Mouse (Mus musculus) heart, adult 8-10 months (tissue): ENCODE measurements at regions not wholly inside any gene's neighbourhood (a gene's known extent, or its start where the extent isn't known, plus 50 kb on each side); places are given as distances from the start of the nearest gene placed in this dataset.

Experiments used
- DNase-seq: peaks from one replicate; pipeline ENCODE4 v3.0.0; 2022; ENCODE audit warnings: low spot score

- DNase-seq, result no peak
Observed at GRCm38 (mm10) chr4:54282934-54283333, 457.1 kb downstream of the Tmem38b start.

GRCm38 (mm10) chr4:54313804-54314203 is 488.0 kb downstream of the Tmem38b start:
- DNase-seq, result no peak

- DNase-seq, result no peak
Observed at GRCm38 (mm10) chr4:54324851-54325250, 499.0 kb downstream of the Tmem38b start.

DNA sequence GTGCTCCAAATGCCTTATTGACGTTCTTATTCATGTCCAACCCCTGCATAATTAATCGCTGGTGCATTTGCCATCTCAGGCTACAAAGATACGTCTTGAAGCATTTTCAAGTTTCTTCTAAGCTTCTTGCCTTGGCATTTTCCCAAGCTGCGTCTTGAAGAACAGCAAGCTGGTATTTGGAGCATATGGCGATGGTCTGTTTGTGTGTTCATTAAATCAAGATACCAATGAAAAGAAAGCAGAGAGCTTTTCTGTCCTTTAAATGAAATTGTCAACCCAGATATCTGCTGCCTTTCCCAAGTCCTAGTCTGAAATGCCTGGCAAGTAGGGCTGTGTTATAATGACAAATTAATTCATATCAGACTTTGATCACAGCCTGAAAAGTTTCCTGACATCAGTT is 502.4 kb downstream of the Tmem38b start:
- DNase-seq, result no peak

- DNase-seq, result no peak
Observed at GRCm38 (mm10) chr4:54328711-54329427, 503.0 kb downstream of the Tmem38b start.

DNA sequence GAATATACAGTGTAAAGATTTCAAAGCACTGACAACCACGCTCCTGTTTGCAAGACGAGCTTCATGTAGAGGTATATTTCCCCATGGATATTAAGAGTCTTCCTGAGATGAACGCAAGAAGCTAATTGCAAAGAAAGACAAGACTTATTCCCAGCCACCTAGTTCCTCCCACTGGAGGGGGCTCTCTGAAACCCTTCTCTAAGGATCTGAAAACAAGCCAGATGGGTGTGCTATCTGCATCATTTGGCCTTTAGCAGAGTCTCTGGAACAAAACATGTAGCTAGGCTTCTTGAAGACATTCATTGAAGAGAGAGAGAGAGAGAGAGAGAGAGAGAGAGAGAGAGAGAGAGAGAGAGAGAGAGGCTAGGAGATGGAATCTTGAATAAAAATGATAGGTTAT is 504.8 kb downstream of the Tmem38b start:
- no peak for DNase-seq

DNA sequence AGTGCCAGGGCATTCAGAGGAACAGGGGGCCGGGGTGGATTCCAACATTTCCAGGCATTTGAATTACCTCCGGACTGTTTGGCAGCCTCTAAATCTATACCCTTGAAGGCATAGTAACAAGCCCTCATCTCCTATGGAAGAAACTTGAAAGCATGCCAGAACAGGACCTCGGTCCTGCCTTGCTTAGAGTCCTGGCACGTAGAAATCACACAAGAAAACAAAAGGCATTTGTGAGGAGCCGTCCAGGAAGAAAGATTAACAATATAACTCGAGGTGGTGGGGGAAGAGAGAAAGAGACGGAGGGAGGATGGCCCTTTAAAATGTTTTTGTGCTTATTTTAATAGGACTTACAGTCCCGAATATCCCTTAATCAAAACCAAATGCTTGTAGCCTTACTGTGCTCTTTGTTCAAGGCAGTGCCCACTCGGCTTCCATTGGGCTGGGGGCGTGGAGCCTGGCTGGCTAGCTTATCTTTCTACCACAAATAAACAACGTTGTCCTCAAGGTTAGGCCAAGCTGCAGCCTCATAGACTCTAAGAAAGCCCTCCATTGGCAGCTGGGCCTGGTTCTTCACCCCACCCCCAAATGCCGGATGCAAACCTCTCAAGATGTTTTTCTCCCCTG is 505.9 kb downstream of the Tmem38b start:
- DNase-seq, result no peak

- DNase-seq, result no peak
Observed at GRCm38 (mm10) chr4:54332261-54332660, 506.4 kb downstream of the Tmem38b start.

- no peak for DNase-seq
Observed at GRCm38 (mm10) chr4:54338556-54338955, 512.7 kb downstream of the Tmem38b start.

DNA sequence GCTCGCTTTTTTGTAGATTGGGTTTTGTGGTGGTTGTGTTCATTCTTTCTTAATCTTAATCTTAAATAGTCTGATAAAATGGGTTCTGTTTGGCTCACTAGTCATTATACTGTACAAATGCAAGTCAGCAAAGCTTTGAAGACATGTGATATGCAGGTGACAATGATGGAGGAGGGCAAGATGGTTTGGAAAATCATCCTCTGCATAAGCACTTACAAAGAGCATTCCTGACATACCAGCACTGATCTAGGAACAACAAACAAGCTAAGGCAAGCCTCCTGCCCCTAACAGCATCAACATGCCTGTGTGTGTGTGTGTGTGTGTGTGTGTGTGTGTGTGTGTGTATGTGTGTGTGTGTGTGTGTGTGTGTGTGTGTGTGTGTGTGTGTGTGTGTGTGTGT is 514.3 kb downstream of the Tmem38b start:
- DNase-seq, result no peak

- no peak for DNase-seq
Observed at GRCm38 (mm10) chr4:54353657-54354390, 528.0 kb downstream of the Tmem38b start.

DNA sequence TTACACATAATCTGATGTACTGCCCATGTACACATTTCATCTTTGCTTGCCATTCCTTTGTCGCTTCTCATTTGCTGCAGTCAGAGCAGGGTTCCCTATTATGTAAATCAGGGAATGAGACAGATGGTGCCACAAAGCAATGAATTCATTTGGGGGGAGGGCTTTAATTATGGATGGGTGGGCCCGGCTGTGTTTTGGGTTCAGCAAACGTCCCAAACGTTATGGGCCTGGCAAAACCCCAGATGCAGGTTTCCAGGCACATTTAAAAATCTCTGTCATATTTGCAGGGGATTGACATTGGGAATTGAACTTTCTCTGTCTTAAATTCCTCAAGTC is 528.5 kb downstream of the Tmem38b start:
- DNase-seq, result no peak

DNA sequence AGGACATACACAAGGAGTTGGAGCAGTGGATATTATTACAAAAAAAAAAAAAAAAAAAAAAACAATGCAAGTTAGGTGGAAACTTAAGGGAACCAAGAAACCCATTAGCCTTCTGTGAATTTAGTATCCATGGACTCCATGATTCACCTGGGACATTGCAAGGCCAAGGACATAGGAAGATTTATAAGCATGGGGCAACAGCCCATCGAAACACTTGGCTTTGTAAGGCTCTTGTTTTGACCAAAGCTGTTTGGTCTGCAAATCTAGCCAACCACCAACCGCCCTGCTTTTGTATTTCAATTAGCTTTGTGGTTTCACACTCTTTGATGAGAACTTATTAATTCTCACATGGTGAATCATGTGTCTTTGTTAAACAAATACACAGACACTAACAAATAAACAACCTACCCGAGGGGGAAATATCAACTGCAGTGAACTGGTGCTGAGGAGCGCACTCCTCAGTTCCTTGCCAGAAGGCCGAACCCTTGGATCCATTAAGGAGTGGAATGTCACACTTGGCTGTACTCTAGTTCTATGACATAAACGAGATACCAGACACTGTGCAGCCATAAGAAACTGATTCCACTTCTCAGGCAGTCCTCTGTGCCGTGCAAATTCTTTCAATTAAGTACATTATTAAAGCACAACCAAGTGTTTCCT is 529.7 kb downstream of the Tmem38b start:
- no peak for DNase-seq

DNA sequence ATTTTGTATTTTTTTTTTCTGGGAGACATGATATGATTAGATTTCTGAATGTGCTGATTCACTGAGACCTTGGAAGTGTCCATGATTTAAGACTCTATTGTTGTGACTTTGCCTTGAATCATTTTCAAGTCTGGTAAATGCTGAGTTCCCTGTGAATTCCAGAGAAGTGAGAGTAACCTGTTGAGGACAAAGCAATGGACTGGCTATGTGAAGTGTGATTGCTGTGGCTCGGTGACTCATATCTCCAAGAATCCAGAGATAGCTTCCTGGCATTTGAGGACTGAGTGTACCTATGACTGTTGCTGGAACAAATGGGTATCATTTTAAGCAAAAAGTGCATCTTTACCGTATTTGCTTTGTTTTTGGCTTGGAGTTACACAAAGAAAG is 530.2 kb downstream of the Tmem38b start:
- no peak for DNase-seq

GRCm38 (mm10) chr4:54370909-54371308 is 545.1 kb downstream of the Tmem38b start:
- no peak for DNase-seq

DNA sequence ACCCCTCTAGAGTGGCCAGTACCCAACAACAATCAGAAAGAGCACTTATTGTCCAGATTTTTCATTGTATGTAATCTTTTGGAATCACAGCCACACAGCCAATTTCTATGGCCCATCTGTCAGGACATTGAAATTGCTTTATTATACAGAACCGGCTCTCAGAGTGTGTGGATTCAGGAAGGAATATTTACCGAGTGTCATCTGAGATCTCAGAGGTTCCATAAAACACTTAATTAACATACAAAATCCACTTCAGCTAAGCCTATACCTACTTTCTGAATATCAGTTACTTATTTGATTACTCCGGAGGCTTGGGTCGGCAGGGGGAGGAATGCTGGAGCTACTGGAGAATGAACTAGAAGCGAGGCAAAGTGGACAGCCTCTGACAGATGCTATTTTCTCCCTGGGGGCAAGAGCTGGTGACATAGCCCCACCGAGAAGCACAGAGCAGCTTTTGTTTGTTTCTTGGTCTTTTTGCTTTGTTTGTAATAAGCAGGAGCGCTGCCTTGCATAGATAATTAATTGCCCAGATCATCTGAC is 545.6 kb downstream of the Tmem38b start:
- DNase-seq, result no peak

DNA sequence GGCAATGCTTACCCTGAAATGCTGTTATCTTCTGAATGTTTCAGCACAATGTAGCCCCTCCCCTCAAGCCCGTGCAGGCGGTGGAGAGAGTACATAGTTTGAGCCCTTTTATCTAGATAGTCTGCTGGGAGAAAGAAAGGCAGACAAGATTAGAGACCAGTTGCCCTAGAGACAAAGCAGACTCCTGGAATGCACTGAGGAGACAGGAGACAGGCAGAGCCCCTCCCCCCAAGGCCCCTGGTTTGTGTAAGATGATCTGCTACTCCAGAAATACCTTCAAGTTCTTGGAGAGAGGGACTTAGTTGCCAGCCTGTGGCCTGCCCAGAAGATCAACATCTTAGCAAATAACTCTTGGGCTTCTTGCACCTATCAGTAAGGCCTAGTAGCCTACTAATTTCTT is 547.8 kb downstream of the Tmem38b start:
- no peak for DNase-seq

DNA sequence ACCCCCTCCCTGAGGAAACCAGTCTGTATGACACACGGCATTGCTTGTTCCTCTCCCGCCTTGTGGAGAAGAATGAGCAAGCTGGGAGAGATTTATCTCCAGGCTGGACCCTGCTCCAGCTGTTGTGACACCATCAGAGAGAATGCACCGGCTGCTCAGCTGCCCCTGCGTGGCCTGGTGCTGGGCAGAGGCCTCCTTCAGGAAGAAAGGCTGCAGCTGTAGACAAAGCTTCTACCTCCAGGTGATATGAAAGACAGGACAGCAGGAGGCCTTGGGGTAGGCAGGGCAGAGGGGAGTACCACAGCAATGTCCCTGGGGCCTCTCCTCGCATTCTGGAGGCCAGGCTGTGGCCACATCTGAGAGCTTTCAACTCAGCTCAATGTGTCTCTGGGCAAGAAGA is 548.6 kb downstream of the Tmem38b start:
- DNase-seq, result no peak

DNA sequence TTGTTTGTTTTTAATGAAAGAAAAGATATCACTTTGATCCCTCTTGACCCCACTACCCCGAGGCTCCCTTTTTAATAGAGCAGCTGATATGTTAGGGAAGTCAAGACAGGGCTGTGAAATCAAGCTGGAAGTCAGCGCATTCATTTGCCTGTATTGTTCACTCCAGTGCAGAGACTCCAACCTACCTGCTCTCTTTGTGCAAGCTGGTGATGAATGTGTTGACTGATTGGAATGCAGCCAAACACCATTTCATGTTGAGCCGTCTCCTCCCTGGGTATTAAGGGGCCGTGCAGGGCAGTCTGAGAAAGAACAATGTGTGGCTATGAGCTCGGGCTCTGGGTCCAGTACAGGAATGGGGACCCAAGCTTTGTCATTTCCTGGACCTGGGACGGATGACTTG is 557.4 kb upstream of the Zfp462 start:
- DNase-seq, result no peak

DNA sequence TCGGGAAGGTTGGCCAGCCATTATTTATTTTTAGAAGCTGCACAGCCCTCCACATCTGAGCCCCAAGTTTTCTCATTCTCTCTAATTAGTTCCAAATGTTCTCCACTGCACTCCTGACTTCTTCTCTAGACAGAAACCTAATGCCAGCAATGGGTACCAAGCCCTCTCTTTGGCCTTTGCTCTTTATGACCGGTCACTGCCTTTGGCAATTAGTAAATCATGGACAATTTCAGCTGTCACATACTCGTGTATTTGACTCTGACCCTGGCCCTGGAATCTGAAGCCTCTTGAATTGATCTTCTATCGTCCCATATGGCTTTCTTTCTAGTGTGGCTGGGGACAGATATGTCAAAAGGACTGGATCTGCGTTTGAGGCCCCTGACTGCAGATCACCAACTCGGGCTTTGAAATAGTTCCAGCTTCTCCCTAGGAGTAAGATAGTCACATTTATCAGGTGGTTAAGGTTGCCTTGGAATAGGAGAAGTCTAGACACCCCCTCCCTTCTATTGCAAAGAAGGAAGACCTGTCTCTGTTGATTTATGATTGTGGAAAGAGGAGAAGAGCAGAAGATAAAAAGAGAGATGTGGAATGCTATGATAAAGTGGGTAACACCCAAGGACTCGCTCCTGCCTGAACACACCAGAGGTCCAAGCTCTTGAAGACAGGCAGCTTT is 553.2 kb upstream of the Zfp462 start:
- no peak for DNase-seq

- DNase-seq, result no peak
Observed at GRCm38 (mm10) chr4:54406151-54406550, 538.7 kb upstream of the Zfp462 start.

- no peak for DNase-seq
Observed at GRCm38 (mm10) chr4:54407930-54408329, 536.9 kb upstream of the Zfp462 start.
